Mouse (Mus musculus) erythroblast, embryonic 14.5 days (primary cell): ENCODE results near the gene Pawr. TPM values are rescaled to one million over a fixed set of nuclear protein-coding genes. Genes with fewer than 3 reads are reported as not detected.

Experiments
- H3K27me3 ChIP-seq: 2 replicates; pipeline ENCODE4 v1.6.1; 2012; ENCODE audit warnings: inconsistent platforms; ENCODE audit not compliant: control insufficient read depth
- H3K36me3 ChIP-seq: 2 replicates; pipeline ENCODE4 v1.6.1; 2012; ENCODE audit warnings: mild to moderate bottlenecking, inconsistent platforms; ENCODE audit not compliant: control insufficient read depth
- H3K4me1 ChIP-seq: 2 replicates; pipeline ENCODE4 v1.6.1; 2012; ENCODE audit warnings: inconsistent platforms; ENCODE audit not compliant: control insufficient read depth
- H3K4me3 ChIP-seq: replicated peaks from 2 replicates; pipeline ENCODE3; 2012; ENCODE audit warnings: moderate library complexity, mild to moderate bottlenecking, inconsistent platforms
- H3K9me3 ChIP-seq: 2 replicates; pipeline ENCODE4 v1.6.1; 2012; ENCODE audit warnings: low read length, inconsistent platforms, mixed read lengths; ENCODE audit not compliant: control insufficient read depth
- GATA1 ChIP-seq: IDR thresholded peaks from 2 replicates; pipeline ENCODE4 v1.6.1; 2012; ENCODE audit warnings: low read length, inconsistent platforms, mixed read lengths
- TAL1 ChIP-seq: IDR thresholded peaks from 3 replicates; pipeline ENCODE4 v1.6.1; 2012; ENCODE audit warnings: low read length, inconsistent platforms, mixed read lengths
- polyA plus RNA-seq: library from polyadenylated mRNA; stranded (reverse); fragments of >175 nt; gene quantifications from 2 replicates; pipeline ENCODE4 v1.2.3, GENCODE M21; 2012

The Pawr gene
- polyA plus RNA-seq, 1 experiment, result 0.75 TPM

GRCm38 (mm10) chr10:108447211-108447610, 115.3 kb downstream of the Pawr start:
- no peaks in the 10 kb centered on the region for H3K36me3 ChIP-seq
- no peak overlapping the region for H3K4me3 ChIP-seq
- peaks cover 15% of the 10 kb centered on the region for H3K4me1 ChIP-seq
- TF ChIP-seq TAL1 (no peak), GATA1 (no peak)
- H3K9me3 ChIP-seq, result peaks cover 2% of the 10 kb centered on the region; the same call in 1 of the 2 replicates
- no peaks in the 10 kb centered on the region for H3K27me3 ChIP-seq

- Histone ChIP-seq H3K4me3 (no peak overlapping the region), H3K36me3 (no peaks in the 10 kb centered on the region), H3K4me1 (peaks cover 15% of the 10 kb centered on the region), H3K27me3 (no peaks in the 10 kb centered on the region), H3K9me3 (peaks cover 6% of the 10 kb centered on the region; the same call in 1 of the 2 replicates)
- TF ChIP-seq GATA1 (no peak), TAL1 (no peak)
Measured at GRCm38 (mm10) chr10:108448421-108448820, 116.5 kb downstream of the Pawr start.

GRCm38 (mm10) chr10:108450401-108450800, 118.5 kb downstream of the Pawr start:
- H3K27me3 ChIP-seq, result no peaks in the 10 kb centered on the region
- H3K4me3 ChIP-seq, result no peak overlapping the region
- peaks cover 6% of the 10 kb centered on the region; the same call in 1 of the 2 replicates for H3K9me3 ChIP-seq
- no peak for TF ChIP-seq GATA1
- no peak for TF ChIP-seq TAL1
- peaks cover 25% of the 10 kb centered on the region for H3K4me1 ChIP-seq
- no peaks in the 10 kb centered on the region for H3K36me3 ChIP-seq

- peaks cover 6% of the 10 kb centered on the region; the same call in 1 of the 2 replicates for H3K9me3 ChIP-seq
Measured at GRCm38 (mm10) chr10:108451516-108451915, 119.6 kb downstream of the Pawr start.

GRCm38 (mm10) chr10:108452421-108452820, 120.5 kb downstream of the Pawr start:
- TF ChIP-seq TAL1 (no peak), GATA1 (no peak)
- Histone ChIP-seq H3K9me3 (peaks cover 6% of the 10 kb centered on the region; the same call in 1 of the 2 replicates), H3K36me3 (no peaks in the 10 kb centered on the region), H3K27me3 (no peaks in the 10 kb centered on the region), H3K4me1 (peaks cover 11% of the 10 kb centered on the region), H3K4me3 (no peak overlapping the region)

More at GRCm38 (mm10) chr10:108451516-108451915, 119.6 kb downstream of the Pawr start:
- H3K4me1 ChIP-seq, result peaks cover 18% of the 10 kb centered on the region
- H3K27me3 ChIP-seq, result no peaks in the 10 kb centered on the region
- TF ChIP-seq TAL1 (no peak), GATA1 (no peak)
- no peak overlapping the region for H3K4me3 ChIP-seq
- H3K36me3 ChIP-seq, result no peaks in the 10 kb centered on the region

- peaks cover 6% of the 10 kb centered on the region; the same call in 1 of the 2 replicates for H3K9me3 ChIP-seq
Measured at GRCm38 (mm10) chr10:108453561-108453960, 121.6 kb downstream of the Pawr start.

GRCm38 (mm10) chr10:108454691-108455117, 122.8 kb downstream of the Pawr start:
- TF ChIP-seq GATA1 (no peak), TAL1 (no peak)

More at GRCm38 (mm10) chr10:108453561-108453960, 121.6 kb downstream of the Pawr start:
- Histone ChIP-seq H3K4me1 (peaks cover 10% of the 10 kb centered on the region), H3K27me3 (no peaks in the 10 kb centered on the region), H3K36me3 (no peaks in the 10 kb centered on the region), H3K4me3 (no peak overlapping the region)
- TF ChIP-seq TAL1 (no peak), GATA1 (no peak)

GRCm38 (mm10) chr10:108455204-108455603, 123.3 kb downstream of the Pawr start:
- peaks cover 6% of the 10 kb centered on the region; the same call in 1 of the 2 replicates for H3K9me3 ChIP-seq
- no peak overlapping the region for H3K4me3 ChIP-seq
- H3K36me3 ChIP-seq, result no peaks in the 10 kb centered on the region
- peaks cover 10% of the 10 kb centered on the region for H3K4me1 ChIP-seq
- H3K27me3 ChIP-seq, result no peaks in the 10 kb centered on the region
- TF ChIP-seq GATA1 (no peak), TAL1 (no peak)

More at GRCm38 (mm10) chr10:108454691-108455117, 122.8 kb downstream of the Pawr start:
- Histone ChIP-seq H3K9me3 (peaks cover 6% of the 10 kb centered on the region; the same call in 1 of the 2 replicates), H3K4me1 (peaks cover 10% of the 10 kb centered on the region), H3K27me3 (no peaks in the 10 kb centered on the region), H3K4me3 (no peak overlapping the region), H3K36me3 (no peaks in the 10 kb centered on the region)

- no peak overlapping the region for H3K4me3 ChIP-seq
- H3K4me1 ChIP-seq, result peaks cover 10% of the 10 kb centered on the region
- H3K36me3 ChIP-seq, result no peaks in the 10 kb centered on the region
- TF ChIP-seq GATA1 (no peak), TAL1 (no peak)
- no peaks in the 10 kb centered on the region for H3K27me3 ChIP-seq
- H3K9me3 ChIP-seq, result peaks cover 6% of the 10 kb centered on the region; the same call in 1 of the 2 replicates
Measured at GRCm38 (mm10) chr10:108455883-108456282, 124.0 kb downstream of the Pawr start.
